Mouse (Mus musculus): ENCODE data around the gene Pax2. TPM values are rescaled to one million over a fixed set of nuclear protein-coding genes. Genes with fewer than 3 reads are reported as not detected.

Pax2 gene
- polyA plus RNA-seq, 1 experiment from 2014 or later, result not detected

DNA sequence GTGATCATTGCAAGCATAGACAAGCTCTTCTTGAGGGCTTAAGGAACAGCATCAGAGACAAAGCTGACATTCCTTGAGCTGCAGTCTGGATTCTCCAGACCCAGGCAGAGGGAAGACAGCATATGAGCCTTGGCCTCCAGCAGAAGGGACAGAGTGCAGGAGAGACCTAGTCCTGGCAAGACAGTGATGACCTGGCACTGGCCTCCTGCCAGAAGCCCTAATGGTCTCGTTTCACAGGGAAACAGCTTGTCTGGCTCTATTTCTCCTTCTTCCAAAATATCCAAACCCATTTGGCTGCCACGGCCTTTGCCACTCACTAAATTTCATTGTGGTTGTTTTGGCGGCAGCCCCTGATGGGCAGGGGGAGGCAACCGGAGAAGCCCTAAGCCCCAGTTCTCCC, 36.1 kb downstream of the Pax2 start:
- WGBS, result 69% methylated on average over 4 of the region's 4 CpGs
- Histone ChIP-seq H3K4me3 (no peak overlapping the region), H3K27ac (ENCODE audit: poor library complexity, severe bottlenecking) (no peak overlapping the region), H3K36me3 (no peaks in the 10 kb centered on the region), H3K9ac (no peak overlapping the region), H3K4me1 (replicated peaks) (no peaks in the 10 kb centered on the region), H3K4me2 (no peak overlapping the region), H3K27me3 (replicated peaks) (peaks cover 55% of the 10 kb centered on the region), H3K9me3 (replicated peaks) (no peaks in the 10 kb centered on the region)
- ATAC-seq (ENCODE audit: insufficient number of reproducible peaks, low FRiP score), result no peak

- Histone ChIP-seq H3K4me3 (no peak overlapping the region), H3K36me3 (no peaks in the 10 kb centered on the region), H3K27me3 (replicated peaks) (peaks cover 46% of the 10 kb centered on the region), H3K4me1 (replicated peaks) (peaks cover 20% of the 10 kb centered on the region), H3K27ac (ENCODE audit: poor library complexity, severe bottlenecking) (no peak overlapping the region), H3K9ac (no peak overlapping the region), H3K4me2 (no peak overlapping the region), H3K9me3 (replicated peaks) (no peaks in the 10 kb centered on the region)
- no peak for ATAC-seq (ENCODE audit: insufficient number of reproducible peaks, low FRiP score)
- 17% methylated on average over 20 of the region's 21 CpGs for WGBS
Observed at GRCm38 (mm10) chr19:44797110-44798060, 41.5 kb downstream of the Pax2 start.

DNA sequence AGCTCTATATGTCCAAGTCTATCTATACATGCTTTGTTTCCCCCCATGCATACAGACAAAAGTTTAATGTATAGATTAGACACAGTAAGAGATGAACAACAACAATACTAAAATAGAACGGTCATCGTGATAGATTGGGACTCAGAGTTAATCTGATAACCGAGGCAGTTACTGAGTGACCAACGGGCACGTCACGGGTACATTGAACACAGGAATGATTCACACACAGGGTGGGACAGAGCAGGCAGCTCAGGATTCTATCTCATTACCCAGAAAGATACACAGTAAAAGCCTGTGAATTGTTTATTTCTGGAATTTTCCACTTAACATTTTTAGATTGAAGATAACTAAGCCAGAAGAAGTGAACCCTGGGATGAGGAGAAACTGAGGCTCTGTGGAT, 42.9 kb downstream of the Pax2 start:
- Histone ChIP-seq H3K4me1 (replicated peaks) (peaks cover 20% of the 10 kb centered on the region), H3K9ac (no peak overlapping the region), H3K4me3 (no peak overlapping the region), H3K4me2 (no peak overlapping the region), H3K9me3 (replicated peaks) (no peaks in the 10 kb centered on the region), H3K27ac (ENCODE audit: poor library complexity, severe bottlenecking) (no peak overlapping the region), H3K27me3 (replicated peaks) (peaks cover 46% of the 10 kb centered on the region), H3K36me3 (no peaks in the 10 kb centered on the region)
- ATAC-seq (ENCODE audit: insufficient number of reproducible peaks, low FRiP score), result no peak
- 80% methylated on average over 6 of the region's 6 CpGs for WGBS

DNA sequence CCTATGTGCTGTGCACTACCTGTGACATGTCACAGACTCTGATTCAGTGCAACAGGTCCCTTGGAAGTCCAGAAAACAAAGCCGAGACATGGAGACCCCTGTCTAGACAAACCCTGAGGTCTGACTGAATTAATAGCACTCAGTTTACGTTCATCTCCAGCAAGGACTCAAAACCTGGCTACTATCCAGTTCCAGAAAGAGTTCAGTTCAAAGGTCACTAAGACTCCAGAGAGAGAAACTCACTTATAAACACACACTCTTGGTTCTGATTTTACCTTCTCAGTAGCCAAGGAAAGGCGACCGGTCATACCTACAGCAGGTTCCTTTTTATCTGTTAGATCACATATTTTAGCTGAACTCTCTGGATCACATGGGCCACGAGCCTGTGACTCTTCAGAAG, 43.3 kb downstream of the Pax2 start:
- ATAC-seq (ENCODE audit: insufficient number of reproducible peaks, low FRiP score), result no peak
- peaks cover 48% of the 10 kb centered on the region for H3K27me3 ChIP-seq (replicated peaks)
- WGBS, result 60% methylated on average over 5 of the region's 5 CpGs

GRCm38 (mm10) chr19:44800327-44800726, 44.5 kb downstream of the Pax2 start:
- Histone ChIP-seq H3K9me3 (replicated peaks) (no peaks in the 10 kb centered on the region), H3K9ac (no peak overlapping the region), H3K27me3 (replicated peaks) (peaks cover 54% of the 10 kb centered on the region), H3K4me1 (replicated peaks) (peaks cover 20% of the 10 kb centered on the region), H3K4me3 (no peak overlapping the region), H3K4me2 (no peak overlapping the region), H3K36me3 (no peaks in the 10 kb centered on the region), H3K27ac (ENCODE audit: poor library complexity, severe bottlenecking) (no peak overlapping the region)
- 37% methylated on average over 6 of the region's 6 CpGs for WGBS
- no peak for ATAC-seq (ENCODE audit: insufficient number of reproducible peaks, low FRiP score)

More for the DNA sequence above, 43.3 kb downstream of the Pax2 start:
- Histone ChIP-seq H3K9ac (no peak overlapping the region), H3K4me1 (replicated peaks) (peaks cover 20% of the 10 kb centered on the region), H3K4me3 (no peak overlapping the region), H3K4me2 (no peak overlapping the region), H3K9me3 (replicated peaks) (no peaks in the 10 kb centered on the region), H3K27ac (ENCODE audit: poor library complexity, severe bottlenecking) (no peak overlapping the region), H3K36me3 (no peaks in the 10 kb centered on the region)

DNA sequence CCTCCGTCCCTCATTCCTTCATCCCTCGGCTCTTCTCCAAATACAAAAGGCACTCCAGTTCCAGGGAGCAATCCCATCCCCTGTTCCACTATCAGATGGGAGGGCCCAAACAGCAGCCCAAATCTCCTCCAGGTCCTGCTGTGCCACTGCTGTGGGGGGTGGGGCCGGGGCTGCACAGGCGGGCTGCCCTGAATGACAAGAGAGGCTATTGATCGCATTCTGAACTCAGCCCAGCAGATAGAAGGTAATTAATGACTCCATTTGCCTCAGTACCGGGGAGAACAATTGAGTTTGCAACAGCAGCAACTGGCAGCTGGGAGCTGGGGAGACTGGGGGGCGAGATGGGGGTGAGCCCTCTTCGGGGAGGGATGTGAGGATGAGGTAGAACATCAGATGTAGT, 52.9 kb downstream of the Pax2 start:
- Histone ChIP-seq H3K9ac (no peak overlapping the region), H3K4me2 (no peak overlapping the region), H3K4me1 (replicated peaks) (no peaks in the 10 kb centered on the region), H3K27ac (ENCODE audit: poor library complexity, severe bottlenecking) (no peak overlapping the region), H3K36me3 (no peaks in the 10 kb centered on the region), H3K27me3 (replicated peaks) (peaks cover 72% of the 10 kb centered on the region), H3K4me3 (no peak overlapping the region), H3K9me3 (replicated peaks) (no peaks in the 10 kb centered on the region)
- WGBS, result 5% methylated on average over 8 of the region's 8 CpGs
- no peak for ATAC-seq (ENCODE audit: insufficient number of reproducible peaks, low FRiP score)

- no peak overlapping the region for H3K9ac ChIP-seq
- H3K4me2 ChIP-seq, result no peak overlapping the region
- WGBS, result 61% methylated on average over 13 of the region's 13 CpGs
- H3K36me3 ChIP-seq, result no peaks in the 10 kb centered on the region
- no peak overlapping the region for H3K4me3 ChIP-seq
- no peaks in the 10 kb centered on the region for H3K4me1 ChIP-seq (replicated peaks)
- H3K27me3 ChIP-seq (replicated peaks), result peaks cover 78% of the 10 kb centered on the region
- no peak for ATAC-seq (ENCODE audit: insufficient number of reproducible peaks, low FRiP score)
- H3K27ac ChIP-seq (ENCODE audit: poor library complexity, severe bottlenecking), result no peak overlapping the region
- H3K9me3 ChIP-seq (replicated peaks), result no peaks in the 10 kb centered on the region
Observed at GRCm38 (mm10) chr19:44812666-44813429, 57.0 kb downstream of the Pax2 start.

DNA sequence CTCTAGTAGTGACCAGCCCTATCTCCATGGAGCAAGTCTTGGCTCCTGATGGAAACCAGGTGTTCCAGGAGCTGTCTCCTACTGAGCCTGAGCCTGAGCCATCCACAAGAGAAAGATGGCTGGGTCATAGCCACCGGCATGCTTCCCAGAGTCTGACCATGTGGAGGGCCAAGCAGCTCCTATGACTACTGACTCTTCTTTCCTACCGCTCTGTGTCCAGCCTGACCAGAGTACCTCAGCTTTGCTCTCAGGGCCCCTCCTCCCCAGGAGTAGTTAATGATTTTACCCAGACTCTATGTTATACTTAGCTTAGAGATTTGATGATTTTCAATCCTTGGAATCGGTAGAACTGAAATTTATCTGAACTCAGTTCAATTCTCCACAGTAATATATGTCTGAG, 59.3 kb downstream of the Pax2 start:
- Histone ChIP-seq H3K9me3 (replicated peaks) (no peaks in the 10 kb centered on the region), H3K9ac (no peak overlapping the region), H3K4me1 (replicated peaks) (no peaks in the 10 kb centered on the region), H3K4me3 (no peak overlapping the region), H3K27me3 (replicated peaks) (peaks cover 82% of the 10 kb centered on the region), H3K36me3 (no peaks in the 10 kb centered on the region), H3K27ac (ENCODE audit: poor library complexity, severe bottlenecking) (no peak overlapping the region), H3K4me2 (no peak overlapping the region)
- ATAC-seq (ENCODE audit: insufficient number of reproducible peaks, low FRiP score), result no peak
- WGBS, result 76% methylated on average over 3 of the region's 3 CpGs

- no peaks in the 10 kb centered on the region for H3K9me3 ChIP-seq (replicated peaks)
- H3K27me3 ChIP-seq (replicated peaks), result peaks cover 86% of the 10 kb centered on the region
- H3K4me1 ChIP-seq (replicated peaks), result no peaks in the 10 kb centered on the region
- H3K4me2 ChIP-seq, result no peak overlapping the region
- no peak for ATAC-seq (ENCODE audit: insufficient number of reproducible peaks, low FRiP score)
- no peak overlapping the region for H3K9ac ChIP-seq
- H3K4me3 ChIP-seq, result no peak overlapping the region
- no peaks in the 10 kb centered on the region for H3K36me3 ChIP-seq
- WGBS, result 80% methylated on average over 14 of the region's 14 CpGs
- no peak overlapping the region for H3K27ac ChIP-seq (ENCODE audit: poor library complexity, severe bottlenecking)
Observed at GRCm38 (mm10) chr19:44817403-44818128, 61.7 kb downstream of the Pax2 start.

DNA sequence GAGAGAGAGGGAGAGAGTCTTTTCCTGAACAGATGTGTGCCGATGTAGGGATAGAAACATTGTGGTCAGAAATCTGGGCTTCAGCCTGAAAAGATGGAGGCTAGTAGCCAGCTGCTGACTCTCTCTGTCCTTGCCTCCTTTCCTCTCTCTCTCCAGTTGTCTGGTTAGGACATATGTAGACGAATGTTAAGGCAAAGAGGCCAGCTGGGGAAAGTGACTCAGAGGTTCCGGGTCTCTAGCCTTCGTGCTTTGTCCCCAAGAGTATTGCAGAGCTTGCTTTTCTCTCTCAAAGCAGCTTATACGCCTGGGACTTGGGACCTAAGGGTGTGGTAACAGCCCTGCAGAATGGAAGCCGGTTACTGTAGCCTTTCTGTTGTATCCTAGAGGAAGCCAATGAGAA, 62.8 kb downstream of the Pax2 start:
- ATAC-seq (ENCODE audit: insufficient number of reproducible peaks, low FRiP score), result no peak
- Histone ChIP-seq H3K36me3 (no peaks in the 10 kb centered on the region), H3K4me2 (no peak overlapping the region), H3K4me1 (replicated peaks) (no peaks in the 10 kb centered on the region), H3K9ac (no peak overlapping the region), H3K27ac (ENCODE audit: poor library complexity, severe bottlenecking) (no peak overlapping the region), H3K4me3 (no peak overlapping the region), H3K9me3 (replicated peaks) (no peaks in the 10 kb centered on the region), H3K27me3 (replicated peaks) (peaks cover 86% of the 10 kb centered on the region)
- WGBS, result 59% methylated on average over 6 of the region's 6 CpGs

- Histone ChIP-seq H3K36me3 (no peaks in the 10 kb centered on the region), H3K9ac (no peak overlapping the region), H3K4me2 (no peak overlapping the region), H3K4me1 (replicated peaks) (no peaks in the 10 kb centered on the region), H3K27ac (ENCODE audit: poor library complexity, severe bottlenecking) (no peak overlapping the region), H3K9me3 (replicated peaks) (no peaks in the 10 kb centered on the region), H3K4me3 (no peak overlapping the region), H3K27me3 (replicated peaks) (peaks cover 90% of the 10 kb centered on the region)
- no peak for ATAC-seq (ENCODE audit: insufficient number of reproducible peaks, low FRiP score)
- 43% methylated on average over 3 of the region's 3 CpGs for WGBS
Observed at GRCm38 (mm10) chr19:44821581-44821980, 65.7 kb downstream of the Pax2 start.

All from heart, embryonic 12.5 days (tissue).